Mouse (Mus musculus) layer of hippocampus, postnatal 36 days (tissue): Measurements from ENCODE around the gene Eif4g1. TPM values are rescaled to one million over a fixed set of nuclear protein-coding genes. Genes with fewer than 3 reads are reported as not detected.

Experiments
- DNase-seq, 2 experiments: peaks; one replicate each; pipeline ENCODE4 v3.0.0; 2022
- total RNA-seq, 2 experiments: library from RNA; stranded (reverse); gene quantifications; 2 replicates each; pipeline ENCODE4 v1.2.3; 2021

Gene Eif4g1
- total RNA-seq, 2 experiments from 2014 or later, result 292 to 299 TPM

DNA sequence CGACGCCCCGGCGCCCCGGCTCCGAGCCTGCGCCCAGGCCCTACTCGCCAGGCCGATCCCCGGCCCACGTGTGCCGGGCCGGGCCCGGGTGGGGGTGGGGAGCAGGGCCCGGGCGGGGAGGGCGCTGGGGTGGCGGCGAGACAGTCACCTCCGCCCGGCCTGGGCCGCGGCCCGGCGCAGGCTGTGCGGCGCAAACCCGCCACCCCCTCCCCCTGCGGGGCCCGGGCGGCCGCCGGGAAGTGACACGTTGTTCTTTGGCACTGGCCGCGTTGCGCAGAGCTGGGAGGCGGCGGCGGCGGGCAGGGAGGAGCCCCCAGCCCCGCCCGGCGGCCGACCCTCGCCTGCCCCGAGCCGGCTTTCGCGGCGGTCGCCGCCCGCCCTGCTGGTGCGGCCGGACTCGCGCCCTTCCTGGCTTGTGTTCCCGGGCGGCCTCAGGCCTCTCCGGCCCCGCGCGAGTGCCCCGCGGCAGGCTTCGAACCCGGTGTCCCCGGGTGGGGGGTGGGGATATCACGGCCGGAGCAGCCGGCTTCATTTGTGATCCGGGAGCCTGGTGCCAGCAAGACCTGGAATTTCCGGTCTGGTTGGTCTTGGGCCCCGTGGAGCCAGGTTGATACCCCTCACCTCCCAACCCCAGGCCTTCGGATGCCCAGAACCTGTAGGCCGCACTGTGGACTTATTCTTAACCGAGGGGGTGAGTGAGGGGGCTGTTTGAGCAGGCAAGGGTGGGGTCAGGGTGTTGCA, 5.0 kb downstream of the Eif4g1 start:
- DNase-seq, result peak in 1 of 2 experiments; percentile 37

DNA sequence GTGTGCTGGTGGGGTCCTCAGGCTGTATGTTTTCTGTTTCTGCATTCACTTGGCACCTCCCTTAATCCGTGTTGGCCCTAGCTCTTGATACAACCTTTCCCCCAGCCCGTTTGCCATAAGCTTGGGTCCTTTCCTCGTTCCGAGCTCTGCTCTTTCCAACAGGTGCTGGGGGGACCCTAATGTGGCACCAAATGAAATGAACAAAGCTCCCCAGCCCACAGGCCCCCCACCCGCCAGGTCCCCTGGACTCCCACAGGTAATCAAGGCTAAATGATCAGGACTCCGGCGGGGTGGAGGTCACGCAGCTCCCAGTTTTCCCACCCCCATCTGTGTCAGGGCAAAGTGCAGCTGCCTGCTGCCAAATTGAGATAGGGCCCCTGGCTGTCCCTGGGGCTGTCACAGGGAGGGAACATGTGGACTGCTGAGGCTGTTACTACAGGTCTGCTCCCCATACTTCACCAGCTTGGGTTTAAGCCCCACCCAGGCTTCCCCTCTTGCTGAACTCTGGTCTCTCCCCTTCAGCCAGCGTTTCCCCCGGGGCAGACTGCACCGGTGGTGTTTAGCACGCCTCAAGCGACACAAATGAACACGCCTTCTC, 5.7 kb downstream of the Eif4g1 start:
- DNase-seq, result no peak

DNA sequence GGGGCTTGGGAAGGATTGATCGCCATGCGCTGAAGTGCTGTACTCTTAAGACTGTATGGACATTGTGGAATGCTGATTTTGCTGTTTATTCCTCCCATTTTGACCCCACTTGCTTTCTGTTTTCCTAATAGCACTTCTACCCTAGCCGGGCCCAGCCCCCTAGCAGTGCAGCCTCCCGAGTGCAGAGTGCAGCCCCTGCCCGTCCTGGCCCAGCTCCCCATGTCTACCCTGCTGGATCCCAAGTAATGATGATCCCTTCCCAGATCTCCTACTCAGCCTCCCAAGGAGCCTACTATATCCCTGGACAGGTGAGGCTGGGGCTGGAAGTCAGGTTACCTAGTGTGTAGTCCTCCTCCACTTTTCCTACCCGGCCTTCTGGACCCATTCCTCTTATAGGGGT, 7.1 kb downstream of the Eif4g1 start:
- DNase-seq, result no peak

DNA sequence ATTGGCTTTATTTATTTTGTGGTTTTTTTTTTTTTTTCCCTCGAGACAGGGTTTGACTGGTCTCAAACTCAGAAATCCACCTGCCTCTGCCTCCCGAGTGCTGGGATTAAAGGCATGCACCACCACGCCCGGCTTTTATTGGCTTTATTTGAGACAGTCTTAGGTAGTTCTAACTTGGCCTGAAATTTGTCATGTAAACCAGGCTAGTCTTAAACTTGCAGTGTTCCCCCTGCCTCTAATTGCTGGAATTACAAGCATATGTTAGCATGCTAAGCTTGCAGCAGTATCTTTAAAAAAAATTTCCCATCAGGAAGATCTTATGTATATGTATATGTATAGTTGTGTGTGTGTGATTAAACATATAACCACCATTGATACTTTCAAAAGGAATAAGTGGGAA, 8.6 kb downstream of the Eif4g1 start:
- no peak for DNase-seq

DNA sequence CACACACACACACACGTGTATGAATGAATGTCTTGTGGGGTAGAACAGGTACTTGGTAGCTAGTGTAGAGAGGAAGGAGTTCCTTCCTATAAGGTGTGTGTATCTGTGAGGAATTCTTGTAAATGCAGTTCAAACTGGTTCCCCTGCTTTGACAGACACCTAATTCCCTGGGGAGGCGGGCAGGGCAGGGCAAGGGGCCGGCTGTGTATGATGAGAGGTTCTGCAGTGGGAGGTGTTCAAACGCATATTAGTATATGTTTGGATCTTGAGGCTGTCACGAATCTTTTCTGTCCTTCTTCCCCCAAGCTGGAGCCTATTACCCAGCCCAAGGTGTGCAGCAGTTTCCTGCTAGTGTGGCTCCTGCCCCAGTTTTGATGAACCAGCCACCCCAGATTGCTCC, 9.3 kb downstream of the Eif4g1 start:
- no peak for DNase-seq

DNA sequence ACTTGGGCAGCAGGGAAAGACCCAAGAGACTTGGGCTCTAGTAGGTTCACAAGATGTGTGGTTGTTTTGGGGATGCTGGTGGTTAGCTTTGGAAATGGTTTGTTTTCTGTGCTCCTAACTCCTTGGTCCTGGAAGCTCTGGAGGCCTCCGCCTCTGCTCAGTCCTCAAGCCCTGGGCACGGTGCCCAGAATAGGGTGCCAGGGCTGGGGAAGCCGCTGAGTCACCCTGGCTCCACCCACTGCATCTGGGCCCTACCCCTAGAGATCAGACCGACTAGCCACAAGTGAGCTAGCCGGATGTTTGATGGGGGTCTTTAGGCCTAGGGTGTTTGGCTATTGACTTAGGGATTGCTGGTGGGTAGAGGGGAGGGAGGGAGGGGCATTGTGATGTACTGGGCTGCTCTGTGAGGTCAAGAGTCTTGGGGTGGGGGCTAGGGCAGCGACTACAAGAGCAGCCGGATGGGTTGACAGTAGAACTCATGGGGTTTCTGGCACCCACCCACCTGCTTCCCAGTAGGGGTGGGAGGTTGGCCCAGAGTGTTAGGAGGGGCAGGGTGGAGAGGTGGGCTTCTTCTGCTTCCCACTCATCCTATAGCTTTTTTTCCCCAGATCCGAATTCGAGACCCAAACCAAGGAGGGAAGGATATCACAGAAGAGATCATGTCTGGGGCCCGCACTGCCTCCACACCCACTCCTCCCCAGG, 10.0 kb downstream of the Eif4g1 start:
- DNase-seq, result peak; percentile 72 to 76

DNA sequence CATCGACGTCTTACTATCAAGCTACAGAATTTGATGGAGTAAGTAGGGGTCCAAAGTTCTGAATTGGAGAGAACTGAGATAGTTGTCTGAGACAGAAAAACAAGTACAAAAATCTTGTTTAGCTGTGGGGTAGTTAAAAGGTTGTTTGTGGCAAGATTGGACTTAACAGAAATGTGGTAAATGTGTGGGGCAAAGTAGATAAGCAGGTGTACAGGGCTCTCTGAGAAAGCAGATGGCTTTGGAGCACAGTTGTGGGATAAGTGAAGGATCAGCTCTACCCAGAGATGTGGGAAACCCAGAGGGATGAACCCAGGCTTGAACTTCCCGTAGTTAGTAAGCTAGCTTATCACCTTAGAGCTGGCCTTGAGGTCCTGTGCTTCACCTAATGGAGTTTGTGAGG, 22.7 kb downstream of the Eif4g1 start:
- no peak for DNase-seq

DNA sequence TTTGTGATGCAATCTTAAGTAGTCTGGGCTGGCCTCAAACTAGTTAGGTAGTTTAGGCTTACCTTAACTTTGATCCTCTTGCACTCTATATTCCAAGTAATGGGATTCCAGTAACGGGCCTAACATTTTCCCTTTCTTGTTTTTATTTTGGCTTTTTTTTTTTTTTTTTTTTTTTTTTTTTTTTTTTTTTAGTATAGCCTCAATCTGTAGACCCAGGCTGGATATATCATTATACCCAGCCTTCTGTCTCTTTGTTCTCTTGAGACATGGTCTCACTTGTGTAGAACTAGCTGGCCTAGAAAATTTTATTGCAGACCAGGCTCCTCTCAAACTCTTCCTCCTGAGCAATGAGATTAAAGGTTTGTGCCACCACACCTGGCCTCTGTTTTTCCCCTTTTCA, 23.5 kb downstream of the Eif4g1 start:
- no peak for DNase-seq

DNA sequence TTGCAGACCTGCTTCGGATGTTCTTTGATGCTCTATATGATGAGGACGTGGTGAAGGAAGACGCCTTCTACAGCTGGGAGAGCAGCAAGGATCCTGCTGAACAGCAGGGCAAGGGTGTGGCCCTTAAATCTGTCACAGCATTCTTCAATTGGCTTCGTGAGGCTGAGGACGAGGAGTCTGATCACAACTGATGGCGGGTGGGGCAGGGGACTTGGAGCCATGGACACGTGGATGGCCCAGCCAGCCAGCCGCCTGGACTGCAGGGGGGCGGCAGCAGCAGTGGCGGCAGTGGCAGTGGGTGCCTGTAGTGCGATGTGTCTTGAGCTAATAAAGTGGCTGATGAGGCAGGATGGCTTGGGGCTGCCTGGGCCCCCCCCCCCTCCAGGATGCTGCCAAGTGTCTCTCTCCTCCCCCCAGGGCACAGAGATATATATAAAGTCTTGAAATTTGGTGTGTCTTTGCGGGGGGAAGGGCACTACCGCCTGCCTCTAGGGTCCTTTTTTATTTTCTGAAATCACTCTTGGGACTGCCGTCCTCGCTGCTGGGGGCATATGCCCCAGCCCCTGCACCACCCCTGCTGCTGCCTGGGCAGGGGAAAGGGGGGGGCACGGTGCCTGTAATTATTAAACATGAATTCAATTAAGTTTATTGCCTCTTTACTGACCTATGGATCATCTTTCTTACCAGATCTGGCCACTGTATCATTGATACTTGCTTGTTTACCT, 24.3 kb downstream of the Eif4g1 start:
- DNase-seq, result no peak

DNA sequence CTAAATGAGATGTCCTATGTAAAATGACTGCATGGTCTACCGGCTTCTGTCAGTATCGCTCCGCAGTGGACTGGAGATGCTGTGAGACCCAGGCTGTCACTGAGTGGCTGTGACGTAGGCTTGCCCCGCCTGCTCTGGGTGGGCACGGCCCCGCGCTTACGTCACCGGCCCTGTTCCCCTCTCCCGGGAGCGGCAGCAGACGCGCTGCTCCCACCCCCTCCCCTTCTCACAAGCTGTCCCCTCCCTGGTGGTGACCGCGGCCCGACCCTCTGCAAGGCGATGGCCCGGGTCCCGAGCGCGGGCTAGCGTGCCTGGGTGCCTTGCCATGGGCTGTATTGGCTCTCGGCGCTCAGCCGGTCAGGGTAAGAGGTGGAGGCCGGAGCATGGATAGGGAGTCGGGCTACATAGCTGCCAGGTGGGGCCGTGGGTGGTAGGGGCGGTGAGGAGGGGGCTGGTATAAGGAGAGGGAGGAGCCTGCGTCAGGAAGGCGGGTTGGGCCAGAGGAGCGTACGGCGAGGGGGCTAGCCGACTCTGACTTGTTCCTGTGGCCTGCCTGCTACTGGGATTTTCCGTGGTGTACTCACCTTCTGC, 25.1 kb downstream of the Eif4g1 start, which contains the start of gene Fam131a:
Fam131a (plus strand) TSS at position 131 of the 591 bp plus-strand sequence.
- peak; percentile 96 for DNase-seq

DNA sequence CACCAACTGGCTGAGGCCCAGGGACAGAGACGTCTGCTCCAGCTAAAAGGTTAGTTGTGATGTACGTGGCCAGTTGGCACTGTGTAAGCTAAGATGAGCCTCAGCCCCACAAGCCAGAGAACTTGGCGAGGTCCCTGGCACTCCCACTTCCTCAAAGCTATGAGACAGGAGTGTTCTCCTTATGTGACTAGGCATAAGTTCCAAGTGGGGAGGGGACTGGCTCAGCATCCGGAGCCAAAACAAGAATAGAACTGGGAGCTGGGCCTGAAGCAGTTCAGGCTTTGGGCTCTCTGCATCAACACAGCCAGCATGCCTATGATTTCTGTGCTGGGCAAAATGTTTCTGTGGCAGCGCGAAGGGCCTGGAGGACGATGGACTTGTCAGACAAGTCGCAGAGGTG, 26.7 kb downstream of the Eif4g1 start:
- DNase-seq, result peak; percentile 73 to 75

DNA sequence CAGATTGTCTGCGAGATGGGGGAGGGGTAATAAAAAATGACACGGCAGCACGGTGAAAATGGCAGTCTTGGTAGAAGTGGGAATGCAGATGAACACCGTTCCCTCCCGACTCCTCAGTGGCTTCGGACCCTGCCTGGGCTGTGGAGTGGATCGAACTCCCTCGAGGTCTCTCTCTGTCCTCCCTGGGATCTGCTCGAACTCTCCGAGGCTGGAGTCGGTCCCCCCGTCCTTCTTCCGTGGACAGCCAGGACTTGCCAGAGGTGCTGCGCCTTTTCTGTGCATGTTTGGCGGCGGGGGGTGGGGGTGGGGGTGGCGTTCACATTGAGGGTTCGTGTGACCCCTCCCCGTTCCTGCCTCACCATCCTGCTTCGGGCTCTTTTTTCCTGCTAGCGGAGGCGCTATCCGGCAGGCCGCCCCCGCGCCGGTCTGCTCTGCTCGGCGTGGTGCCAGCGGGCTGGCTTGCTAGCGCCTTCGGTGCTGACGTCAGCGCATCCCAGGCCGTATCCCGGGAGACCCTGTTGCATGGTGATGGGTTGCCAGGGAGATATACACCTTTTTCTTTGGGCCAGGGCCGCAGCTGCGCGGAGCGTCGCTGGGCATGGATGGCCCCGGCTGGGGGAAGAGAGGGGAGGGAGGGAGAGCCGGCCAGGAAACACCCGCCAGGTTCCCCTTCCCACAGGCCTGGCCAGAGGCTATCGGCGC, 27.7 kb downstream of the Eif4g1 start:
- DNase-seq, result peak; percentile 98

DNA sequence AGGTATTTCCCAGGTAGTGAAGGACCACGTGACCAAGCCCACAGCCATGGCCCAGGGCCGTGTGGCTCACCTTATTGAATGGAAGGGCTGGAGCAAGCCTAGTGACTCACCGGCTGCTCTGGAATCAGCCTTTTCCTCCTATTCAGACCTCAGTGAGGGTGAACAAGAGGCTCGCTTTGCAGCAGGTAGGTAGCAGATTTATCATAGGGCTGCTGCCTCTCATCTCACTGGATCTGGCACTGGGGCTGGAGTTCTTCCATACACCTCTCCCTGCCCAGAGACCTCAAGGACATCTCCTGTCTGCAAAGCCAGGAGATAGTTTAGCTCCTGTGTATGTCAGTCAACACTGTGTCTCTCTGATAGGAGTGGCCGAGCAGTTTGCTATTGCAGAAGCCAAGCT, 31.2 kb downstream of the Eif4g1 start:
- no peak for DNase-seq

DNA sequence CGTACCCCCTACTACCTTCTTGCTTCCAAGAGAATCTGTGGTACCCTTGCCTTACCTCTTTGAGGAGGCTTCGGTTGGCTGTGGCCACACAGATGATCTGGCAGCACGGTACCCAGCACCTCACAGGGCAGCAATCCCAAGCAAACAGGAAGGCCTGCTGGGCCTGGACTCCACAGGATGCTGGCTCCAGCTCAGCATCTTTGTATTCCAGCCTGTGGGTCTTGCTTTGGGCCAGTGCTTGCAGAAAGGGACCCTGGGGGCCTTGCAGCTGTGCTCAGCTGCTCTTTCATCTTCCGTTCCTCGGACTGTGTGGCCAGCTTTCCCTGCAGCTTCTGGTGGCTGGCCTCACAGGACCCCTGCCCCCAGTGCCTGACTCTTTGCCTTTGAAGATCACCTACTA, 31.9 kb downstream of the Eif4g1 start:
- no peak for DNase-seq

DNA sequence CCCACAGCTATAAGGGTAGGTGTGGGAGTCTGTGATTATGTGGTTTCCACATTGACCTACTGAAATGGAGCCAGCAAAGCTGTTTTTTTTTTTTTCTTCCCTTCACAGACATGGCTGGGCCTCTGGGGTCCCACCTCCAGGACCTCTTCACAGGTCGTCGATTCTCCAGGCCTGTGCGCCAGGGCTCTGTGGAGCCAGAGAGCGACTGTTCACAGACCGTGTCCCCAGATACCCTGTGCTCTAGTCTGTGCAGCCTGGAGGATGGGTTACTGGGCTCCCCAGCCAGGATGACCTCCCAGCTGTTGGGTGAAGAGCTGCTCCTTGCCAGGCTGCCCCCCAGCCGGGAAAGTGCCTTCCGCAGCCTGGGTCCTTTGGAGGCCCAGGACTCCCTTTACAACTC, 33.2 kb downstream of the Eif4g1 start:
- no peak for DNase-seq

DNA sequence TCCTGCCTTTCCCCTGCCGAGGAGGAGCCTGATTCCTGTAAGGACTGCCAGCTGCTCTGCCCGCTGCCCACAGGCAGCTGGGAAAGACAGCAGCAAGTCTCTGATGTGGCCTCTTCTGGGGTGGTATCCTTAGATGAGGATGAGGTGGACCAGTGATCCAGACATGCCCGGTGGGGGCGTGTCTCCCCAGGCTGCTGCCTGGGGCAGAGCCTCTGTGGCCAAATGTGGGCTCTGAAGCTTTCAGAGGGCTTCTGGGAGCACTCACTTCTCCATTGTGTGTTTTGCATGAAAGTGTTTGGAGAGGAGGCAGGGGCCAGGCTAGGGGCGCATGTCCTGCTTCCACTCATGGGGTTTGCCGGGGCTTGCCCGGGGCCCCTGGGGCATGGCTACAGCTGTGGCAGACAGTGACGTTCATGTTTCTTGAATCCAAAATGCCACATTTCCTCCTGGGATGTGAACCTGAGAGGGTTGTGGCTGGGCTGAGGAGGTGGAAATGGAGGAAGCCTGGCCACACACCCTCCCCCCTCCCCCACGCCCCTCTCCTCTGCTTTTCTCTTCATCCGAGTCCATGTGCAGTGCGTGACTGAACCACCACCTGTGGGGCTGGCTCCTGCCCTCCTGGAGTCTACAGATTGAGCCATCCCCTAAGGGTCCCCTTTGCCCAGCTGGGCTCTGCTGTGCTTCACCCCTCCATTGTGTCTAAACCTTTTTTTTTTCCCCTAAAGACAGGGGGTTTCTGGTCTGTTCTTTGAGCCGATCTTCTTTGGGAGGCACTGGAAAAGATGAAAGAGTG, 33.8 kb downstream of the Eif4g1 start:
- DNase-seq, result no peak

DNA sequence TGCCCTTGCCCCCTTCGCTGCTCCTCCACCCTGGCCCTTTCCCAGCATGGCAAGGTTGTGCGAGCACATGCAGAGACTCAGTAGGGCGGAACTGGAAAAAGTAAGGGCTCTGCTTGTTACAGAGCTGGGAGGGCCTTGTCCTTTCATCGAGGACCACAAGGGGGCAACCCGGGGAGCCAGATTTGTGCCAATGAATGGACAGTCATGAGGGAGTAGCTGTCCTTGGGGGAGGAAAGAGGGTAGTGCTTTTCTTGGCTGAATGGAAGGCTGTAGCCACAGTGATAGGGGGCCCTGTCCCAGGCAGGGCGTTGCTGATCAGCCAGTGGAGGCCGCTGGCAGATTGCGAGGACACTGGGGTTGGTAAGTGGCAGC, 34.4 kb downstream of the Eif4g1 start:
- DNase-seq, result no peak

DNA sequence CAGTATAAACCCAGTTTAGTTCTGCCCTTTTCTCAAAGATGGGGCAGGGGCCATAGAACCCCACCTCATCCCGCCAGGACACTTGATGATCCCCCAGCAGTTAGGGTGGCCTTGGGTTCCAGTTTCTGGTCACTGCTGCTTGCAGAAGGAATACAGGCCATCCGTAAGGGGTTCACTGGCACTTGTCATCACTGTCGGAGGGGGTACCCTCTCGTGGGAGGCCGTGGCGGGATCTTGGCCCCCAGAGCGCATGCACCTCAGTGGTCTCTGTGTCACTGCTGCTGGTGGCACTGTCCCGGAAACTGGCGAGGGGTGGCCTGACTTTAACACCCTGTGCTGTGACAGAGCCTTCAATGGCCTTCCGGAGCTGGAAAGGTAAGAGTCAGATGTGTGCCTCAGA, 35.0 kb downstream of the Eif4g1 start:
- DNase-seq, result no peak

DNA sequence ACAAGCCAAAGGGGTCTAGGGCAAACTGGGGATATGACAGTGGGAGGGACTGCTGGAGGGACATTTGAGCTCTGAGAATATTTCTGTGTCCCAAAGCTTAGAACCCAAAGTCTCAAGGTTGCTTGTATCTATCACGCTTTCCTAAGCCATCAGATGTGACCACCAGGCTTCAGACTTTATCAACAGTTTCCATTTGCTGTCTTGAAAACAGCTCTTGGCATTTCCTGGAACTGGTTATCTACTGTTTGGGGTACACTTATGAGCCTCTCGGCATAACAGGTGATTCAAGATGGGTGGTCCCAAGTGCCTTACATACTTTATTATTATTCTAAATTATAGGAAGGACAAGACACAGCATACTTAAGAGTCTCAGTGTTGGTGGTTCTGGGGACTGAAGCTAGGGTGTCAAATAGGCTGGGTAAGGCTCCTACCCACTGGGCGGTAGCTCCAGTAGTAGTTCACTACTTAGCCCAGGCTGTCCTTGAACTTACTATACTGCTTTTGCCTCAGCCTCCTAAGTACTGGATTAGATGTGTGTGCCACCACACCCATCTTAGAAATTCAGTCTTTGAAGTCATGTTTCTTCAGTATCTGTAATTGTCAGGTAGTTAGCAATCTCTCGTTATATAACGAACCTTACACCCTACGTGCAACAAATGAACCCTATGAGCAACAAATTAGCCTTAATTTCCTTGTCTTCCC, 35.7 kb downstream of the Eif4g1 start:
- no peak for DNase-seq

DNA sequence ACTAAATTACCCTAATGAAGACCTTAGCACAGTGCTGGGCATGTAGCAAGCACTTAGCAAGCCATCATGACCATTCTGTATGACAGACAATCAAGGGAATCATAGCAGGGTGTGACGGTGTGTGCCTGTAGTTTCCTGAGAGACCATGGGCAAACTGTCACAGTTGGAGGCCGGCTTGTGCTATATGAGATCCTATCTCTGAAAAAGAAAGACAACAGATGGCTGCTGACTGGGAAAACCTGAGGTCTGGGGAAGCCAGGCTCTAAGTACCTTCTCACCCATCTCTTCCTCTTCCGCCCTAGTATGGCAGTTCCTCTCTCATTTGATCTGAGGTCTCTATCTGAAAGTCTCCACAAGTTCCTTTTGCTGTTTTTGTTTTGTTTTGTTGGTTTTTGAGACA, 37.7 kb downstream of the Eif4g1 start:
- DNase-seq, result no peak
